Mouse (Mus musculus): ENCODE measurements at regions not wholly inside any gene's neighbourhood (a gene's known extent, or its start where the extent isn't known, plus 50 kb on each side); places are given as distances from the start of the nearest gene placed in this dataset.

GRCm38 (mm10) chr6:31615426-31615970 lies 51.7 kb upstream of the Podxl start:
- no peak for TF ChIP-seq CTCF (IDR thresholded peaks at IDR 0.05; ENCODE audit: extremely low read depth, insufficient read depth, insufficient read length, insufficient replicate concordance)
- no peak for TF ChIP-seq POLR2A (IDR thresholded peaks at IDR 0.05; ENCODE audit: low read depth, low read length)

Data from spleen, adult 2 months (tissue).